Mouse (Mus musculus): ENCODE results near the gene Dnase2a. TPM values are rescaled to one million over a fixed set of nuclear protein-coding genes. Genes with fewer than 3 reads are reported as not detected.

The Dnase2a gene
- polyA plus RNA-seq, 1 experiment from 2014 or later = 9.2 TPM

GRCm38 (mm10) chr8:84911854-84912253 lies 3.5 kb downstream of the Dnase2a start:
- H3K4me1 ChIP-seq = peaks cover 35% of the 10 kb centered on the region
- 82% methylated on average over 9 of the region's 9 CpGs for whole genome bisulfite sequencing
- DNase-seq (ENCODE audit: extremely low spot score, low spot score) = no peak
- peaks cover 10% of the 10 kb centered on the region for H3K36me3 ChIP-seq (replicated peaks)
- peaks cover 4% of the 10 kb centered on the region; the same call in 1 of the 2 replicates for H3K9me3 ChIP-seq
- H3K4me3 ChIP-seq = peak overlapping the region; percentile 56; the same call in 1 of the 2 replicates
- H3K27me3 ChIP-seq (ENCODE audit: poor library complexity, severe bottlenecking) = peaks cover 81% of the 10 kb centered on the region
- H3K27ac ChIP-seq = no peak overlapping the region

DNA sequence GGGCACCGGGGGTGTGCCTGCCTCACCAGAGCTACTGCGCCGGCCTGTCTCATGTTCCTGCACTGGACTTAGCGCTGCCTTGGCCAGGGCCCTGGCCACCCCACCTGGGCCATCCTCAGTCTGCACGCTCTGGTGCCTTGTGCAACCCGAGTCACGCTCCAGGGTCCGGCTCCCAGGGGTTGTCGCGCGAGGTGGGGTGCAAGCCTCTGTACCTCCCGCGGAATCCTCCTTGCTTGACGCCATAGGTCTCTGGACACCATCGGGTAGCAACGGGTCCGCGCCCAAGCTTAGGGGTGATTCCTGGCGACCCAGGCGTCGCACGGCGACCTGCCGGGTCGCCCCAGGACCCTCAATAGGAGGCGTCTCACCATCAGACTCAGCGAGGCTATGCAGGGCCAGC lies 4.0 kb downstream of the Dnase2a start:
- WGBS = 21% methylated on average over 27 of the region's 27 CpGs
- H3K27ac ChIP-seq = no peak overlapping the region
- DNase-seq (ENCODE audit: extremely low spot score, low spot score) = no peak
- peaks cover 86% of the 10 kb centered on the region for H3K27me3 ChIP-seq (ENCODE audit: poor library complexity, severe bottlenecking)
- peaks cover 4% of the 10 kb centered on the region; the same call in 1 of the 2 replicates for H3K9me3 ChIP-seq
- H3K4me3 ChIP-seq = peak overlapping the region; percentile 56
- peaks cover 10% of the 10 kb centered on the region for H3K36me3 ChIP-seq (replicated peaks)
- peaks cover 35% of the 10 kb centered on the region for H3K4me1 ChIP-seq

DNA sequence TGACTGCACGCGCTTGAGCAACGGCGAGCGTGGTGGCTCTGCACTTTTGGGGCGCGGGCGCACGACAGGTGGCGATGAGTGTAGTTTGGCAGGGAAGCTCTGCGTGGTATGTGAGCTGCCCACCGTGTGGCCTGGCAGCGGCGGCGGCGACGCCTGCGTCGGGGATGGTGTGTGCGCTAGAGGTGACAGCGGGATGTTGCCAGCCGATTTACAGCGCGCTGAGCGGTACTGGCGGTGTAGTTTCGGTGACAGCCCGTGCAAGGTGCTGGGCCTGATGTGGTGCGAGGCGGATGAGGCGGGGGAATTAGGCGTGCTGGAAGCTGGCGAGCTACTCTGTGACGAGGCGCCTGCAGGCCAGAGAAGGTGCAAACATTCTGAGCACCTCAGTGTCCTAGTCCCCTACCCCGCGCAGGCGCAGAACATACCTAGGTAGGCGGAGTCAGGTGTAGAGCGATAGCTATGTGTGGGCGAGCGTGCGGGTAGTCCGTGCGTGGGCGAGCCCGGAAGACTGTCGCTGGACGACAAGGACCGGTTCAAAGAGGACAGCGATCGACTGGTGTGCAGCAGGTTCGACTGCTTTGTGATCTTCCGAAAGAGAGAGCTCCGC lies 4.6 kb downstream of the Dnase2a start:
- Histone ChIP-seq H3K9me3 (peaks cover 4% of the 10 kb centered on the region; the same call in 1 of the 2 replicates), H3K4me1 (peaks cover 40% of the 10 kb centered on the region), H3K27me3 (ENCODE audit: poor library complexity, severe bottlenecking) (peaks cover 92% of the 10 kb centered on the region), H3K36me3 (replicated peaks) (peaks cover 10% of the 10 kb centered on the region), H3K27ac (0 out of 2 replicates have a peak overlapping the region, but pooled peaks have one; percentile 27), H3K4me3 (peak overlapping the region; percentile 56)
- DNase-seq (ENCODE audit: extremely low spot score, low spot score) = peak; percentile 69
- 2% methylated on average over 55 of the region's 55 CpGs for WGBS

DNA sequence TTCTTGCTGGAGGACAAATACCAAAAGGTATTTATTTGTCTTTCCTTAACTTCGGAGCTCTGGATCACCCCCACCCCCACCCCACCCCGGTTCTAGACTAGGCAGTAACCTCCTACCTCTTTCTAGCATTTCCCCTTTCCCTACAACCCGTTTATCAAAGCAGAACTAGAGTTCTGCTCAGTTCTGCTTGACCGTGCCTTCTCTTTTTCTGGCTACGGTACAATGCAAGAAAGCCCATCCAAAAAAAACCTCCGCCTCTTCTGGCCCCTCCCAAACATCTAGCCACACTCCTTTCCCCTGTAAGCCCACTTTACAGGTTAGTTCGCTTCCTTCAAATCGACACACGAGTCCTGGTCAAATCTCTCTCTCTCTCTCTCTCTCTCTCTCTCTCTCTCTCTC lies 5.1 kb downstream of the Dnase2a start:
- WGBS = 17% methylated on average over 9 of the region's 9 CpGs
- Histone ChIP-seq H3K27me3 (ENCODE audit: poor library complexity, severe bottlenecking) (peaks cover 97% of the 10 kb centered on the region), H3K27ac (peak overlapping the region; percentile 27; the same call in 1 of the 2 replicates)

GRCm38 (mm10) chr8:84913960-84914359 lies 5.6 kb downstream of the Dnase2a start:
- peak; percentile 44 for DNase-seq (ENCODE audit: extremely low spot score, low spot score)
- Histone ChIP-seq H3K27ac (no peak overlapping the region), H3K36me3 (replicated peaks) (peaks cover 10% of the 10 kb centered on the region), H3K27me3 (ENCODE audit: poor library complexity, severe bottlenecking) (peaks cover 97% of the 10 kb centered on the region), H3K4me1 (peaks cover 34% of the 10 kb centered on the region), H3K9me3 (peaks cover 4% of the 10 kb centered on the region; the same call in 1 of the 2 replicates), H3K4me3 (peak overlapping the region; percentile 56)
- WGBS = 32% methylated on average over 4 of the region's 4 CpGs

More for the DNA sequence above, 5.1 kb downstream of the Dnase2a start:
- Histone ChIP-seq H3K4me3 (peak overlapping the region; percentile 56), H3K9me3 (peaks cover 4% of the 10 kb centered on the region; the same call in 1 of the 2 replicates), H3K36me3 (replicated peaks) (peaks cover 10% of the 10 kb centered on the region), H3K4me1 (peaks cover 38% of the 10 kb centered on the region)
- no peak for DNase-seq (ENCODE audit: extremely low spot score, low spot score)

- Histone ChIP-seq H3K36me3 (replicated peaks) (peaks cover 11% of the 10 kb centered on the region), H3K4me1 (peaks cover 24% of the 10 kb centered on the region), H3K9me3 (peaks cover 4% of the 10 kb centered on the region; the same call in 1 of the 2 replicates), H3K27me3 (ENCODE audit: poor library complexity, severe bottlenecking) (peaks cover 86% of the 10 kb centered on the region), H3K27ac (no peak overlapping the region), H3K4me3 (no peak overlapping the region)
- DNase-seq (ENCODE audit: extremely low spot score, low spot score) = no peak
- 89% methylated on average over 8 of the region's 8 CpGs for WGBS
Observed at GRCm38 (mm10) chr8:84915269-84915668, 6.9 kb downstream of the Dnase2a start.

DNA sequence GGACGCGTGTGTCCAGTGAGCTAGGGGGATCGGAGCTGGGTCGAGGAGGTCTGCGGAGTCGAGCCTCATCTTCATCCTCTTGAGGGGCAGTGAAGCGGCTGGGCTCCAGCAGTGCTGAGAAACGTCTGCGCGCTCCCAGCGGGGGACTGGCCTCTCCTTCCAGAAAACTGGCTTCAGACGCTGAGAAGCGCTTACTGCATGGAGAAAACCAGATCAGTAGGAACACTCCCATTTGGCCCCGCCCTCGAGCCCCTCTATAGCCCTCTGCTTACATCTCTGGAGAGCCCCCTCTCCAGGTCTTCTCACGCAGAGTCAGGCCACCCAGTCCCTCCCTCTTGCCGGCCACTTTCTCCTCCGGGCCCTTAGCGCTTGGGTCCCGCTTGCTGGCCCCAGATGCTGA lies 9.4 kb downstream of the Dnase2a start:
- Histone ChIP-seq H3K9me3 (peaks cover 4% of the 10 kb centered on the region; the same call in 1 of the 2 replicates), H3K4me1 (peaks cover 18% of the 10 kb centered on the region), H3K27ac (no peak overlapping the region), H3K27me3 (ENCODE audit: poor library complexity, severe bottlenecking) (peaks cover 64% of the 10 kb centered on the region), H3K36me3 (replicated peaks) (peaks cover 8% of the 10 kb centered on the region; the same call in 1 of the 2 replicates), H3K4me3 (peak overlapping the region; percentile 11; the same call in 1 of the 2 replicates)
- 38% methylated on average over 20 of the region's 20 CpGs for WGBS
- no peak for DNase-seq (ENCODE audit: extremely low spot score, low spot score)

- Histone ChIP-seq H3K4me3 (no peak overlapping the region), H3K4me1 (peaks cover 9% of the 10 kb centered on the region), H3K27ac (no peak overlapping the region), H3K27me3 (ENCODE audit: poor library complexity, severe bottlenecking) (peaks cover 58% of the 10 kb centered on the region), H3K36me3 (replicated peaks) (peaks cover 8% of the 10 kb centered on the region; the same call in 1 of the 2 replicates), H3K9me3 (peaks cover 4% of the 10 kb centered on the region; the same call in 1 of the 2 replicates)
- 96% methylated on average over 15 of the region's 15 CpGs for WGBS
- DNase-seq (ENCODE audit: extremely low spot score, low spot score) = no peak
Observed at GRCm38 (mm10) chr8:84918646-84919045, 10.3 kb downstream of the Dnase2a start.

DNA sequence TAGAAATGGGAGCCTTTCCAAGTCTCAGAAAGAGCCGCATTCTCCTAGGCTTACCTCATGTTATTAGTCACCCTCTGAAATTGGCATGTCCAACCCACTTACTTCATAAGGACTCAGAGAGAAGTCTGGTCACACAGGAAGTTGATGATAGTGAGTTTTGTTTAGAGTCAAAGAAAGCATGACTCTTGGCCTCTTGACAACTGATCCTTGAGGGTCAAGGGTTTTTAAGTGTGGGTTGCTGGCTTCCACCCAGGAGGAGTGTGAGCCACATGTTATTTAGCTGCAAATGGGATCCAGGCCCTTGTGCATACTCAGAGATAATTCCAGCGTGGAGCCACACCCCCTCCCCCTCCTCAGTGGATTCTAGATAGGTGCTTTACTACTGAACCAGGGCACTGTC lies 13.2 kb downstream of the Dnase2a start:
- peaks cover 3% of the 10 kb centered on the region; the same call in 1 of the 2 replicates for H3K36me3 ChIP-seq (replicated peaks)
- no peak overlapping the region for H3K4me3 ChIP-seq
- peaks cover 6% of the 10 kb centered on the region for H3K4me1 ChIP-seq
- peaks cover 42% of the 10 kb centered on the region for H3K27me3 ChIP-seq (ENCODE audit: poor library complexity, severe bottlenecking)
- H3K27ac ChIP-seq = no peak overlapping the region
- 80% methylated on average over 2 of the region's 2 CpGs for WGBS
- DNase-seq (ENCODE audit: extremely low spot score, low spot score) = no peak
- no peaks in the 10 kb centered on the region for H3K9me3 ChIP-seq

GRCm38 (mm10) chr8:84925557-84925956 lies 17.2 kb downstream of the Dnase2a start:
- no peak overlapping the region for H3K4me3 ChIP-seq
- DNase-seq (ENCODE audit: extremely low spot score, low spot score) = no peak
- no peak overlapping the region for H3K27ac ChIP-seq
- whole genome bisulfite sequencing = 82% methylated on average over 7 of the region's 7 CpGs
- peaks cover 15% of the 10 kb centered on the region for H3K4me1 ChIP-seq
- H3K27me3 ChIP-seq (ENCODE audit: poor library complexity, severe bottlenecking) = peaks cover 50% of the 10 kb centered on the region
- H3K36me3 ChIP-seq (replicated peaks) = no peaks in the 10 kb centered on the region; the same call in 1 of the 2 replicates
- H3K9me3 ChIP-seq = no peaks in the 10 kb centered on the region

GRCm38 (mm10) chr8:84927513-84927912 lies 19.2 kb downstream of the Dnase2a start:
- H3K9me3 ChIP-seq = no peaks in the 10 kb centered on the region
- no peak for DNase-seq (ENCODE audit: extremely low spot score, low spot score)

DNA sequence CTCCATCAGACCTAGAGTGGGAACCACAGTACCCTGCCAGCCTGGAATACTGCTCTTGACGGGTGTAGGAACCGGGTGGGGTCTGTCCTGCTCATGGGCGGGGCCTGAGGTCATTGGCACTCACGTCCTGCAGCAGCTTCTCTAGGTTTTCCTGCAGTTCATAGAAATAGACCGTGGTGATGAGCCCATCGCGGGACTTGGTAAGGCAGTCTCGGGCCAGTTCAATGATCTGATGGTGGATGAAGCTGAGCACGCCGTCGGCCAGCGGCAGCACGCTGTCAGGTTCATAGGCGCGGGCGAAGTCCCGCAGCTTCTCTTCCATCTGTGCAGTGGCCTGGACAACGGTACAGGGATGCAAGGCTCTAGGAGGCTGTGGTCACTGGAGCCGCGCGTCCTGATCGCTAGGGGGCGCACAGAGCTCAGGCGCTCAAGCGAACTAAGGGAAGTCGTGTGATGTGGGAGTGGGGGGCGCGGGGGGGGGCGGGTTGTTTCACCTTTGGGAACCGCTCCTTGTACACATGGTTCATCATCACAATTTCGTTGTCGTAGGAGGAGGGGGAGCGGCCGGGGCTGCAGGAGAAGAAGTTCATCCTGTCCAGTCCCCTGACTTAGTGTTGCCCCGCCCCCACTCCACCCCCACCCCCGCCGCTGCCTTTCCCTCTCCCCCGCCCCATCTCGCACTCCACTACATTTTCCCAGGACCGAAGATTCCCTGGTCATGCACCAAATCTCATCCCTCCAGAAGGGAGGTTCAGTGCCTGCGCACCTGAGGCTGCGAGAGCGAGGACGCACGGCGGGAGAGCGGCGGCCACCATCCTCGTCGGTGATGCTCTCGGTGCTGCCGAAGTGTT lies 20.3 kb downstream of the Dnase2a start:
- peak overlapping the region; percentile 62 for H3K27ac ChIP-seq
- WGBS = 3% methylated on average over 52 of the region's 52 CpGs
- peaks cover 70% of the 10 kb centered on the region for H3K27me3 ChIP-seq (ENCODE audit: poor library complexity, severe bottlenecking)
- peak; percentile 80 for DNase-seq (ENCODE audit: extremely low spot score, low spot score)
- peaks cover 15% of the 10 kb centered on the region for H3K4me1 ChIP-seq
- H3K9me3 ChIP-seq = no peaks in the 10 kb centered on the region
- H3K36me3 ChIP-seq (replicated peaks) = no peaks in the 10 kb centered on the region
- H3K4me3 ChIP-seq = peak overlapping the region; percentile 59

More at GRCm38 (mm10) chr8:84927513-84927912, 19.2 kb downstream of the Dnase2a start:
- Histone ChIP-seq H3K36me3 (replicated peaks) (no peaks in the 10 kb centered on the region), H3K27ac (no peak overlapping the region), H3K4me3 (no peak overlapping the region), H3K4me1 (peaks cover 15% of the 10 kb centered on the region), H3K27me3 (ENCODE audit: poor library complexity, severe bottlenecking) (peaks cover 69% of the 10 kb centered on the region)
- 98% methylated on average over 1 of the region's 1 CpGs for WGBS
